8 mouse cellular contexts compared by ENCODE assay signal in genomic region chr9:122885385-122885784, GRCm38 (mm10). TPM values are rescaled to one million over a fixed set of nuclear protein-coding genes. Genes with fewer than 3 reads are reported as not detected.
DNase-seq lines count a peak whose midpoint lies in the region; ATAC-seq lines count a peak whose summit lies in the region.

Zkscan7 (plus strand) TSS chr9:122885685.

- H3K9me3 ChIP-seq in kidney, embryonic 15.5 days (replicated peaks) = no peaks in the 10 kb centered on the region
- H3K9me3 ChIP-seq in embryonic facial prominence, embryonic 13.5 days = no peaks in the 10 kb centered on the region
- H3K9me3 ChIP-seq in hindbrain, embryonic 16.5 days (ENCODE audit: control insufficient read depth, low read length) = no peaks in the 10 kb centered on the region; the same call in 1 of the 2 replicates
- H3K9me3 ChIP-seq in midbrain, embryonic 16.5 days (replicated peaks; ENCODE audit: control insufficient read depth, low read length, poor library complexity, severe bottlenecking) = no peaks in the 10 kb centered on the region

- H3K36me3 ChIP-seq in kidney, embryonic 15.5 days = peaks cover 6% of the 10 kb centered on the region; the same call in 1 of the 2 replicates
- H3K36me3 ChIP-seq in embryonic facial prominence, embryonic 13.5 days = peaks cover 6% of the 10 kb centered on the region; the same call in 1 of the 2 replicates
- H3K36me3 ChIP-seq in hindbrain, embryonic 16.5 days (ENCODE audit: control insufficient read depth, insufficient read depth, low read length) = no peaks in the 10 kb centered on the region; the same call in 1 of the 2 replicates
- H3K36me3 ChIP-seq in midbrain, embryonic 16.5 days (ENCODE audit: control insufficient read depth, insufficient read depth, low read length) = peaks cover 4% of the 10 kb centered on the region; the same call in 1 of the 2 replicates

- H3K4me3 ChIP-seq in kidney, embryonic 15.5 days (replicated peaks) = peak within 1 kb of the TSS; percentile 83
- peak within 1 kb of the TSS; percentile 80 for H3K4me3 ChIP-seq in embryonic facial prominence, embryonic 13.5 days
- peak within 1 kb of the TSS; percentile 64 for H3K4me3 ChIP-seq in hindbrain, embryonic 16.5 days (ENCODE audit: low read length)
- H3K4me3 ChIP-seq in midbrain, embryonic 16.5 days (ENCODE audit: low read depth, low read length) = peak within 1 kb of the TSS; percentile 78

- no peak for DNase-seq in kidney, adult 9 months
- DNase-seq in layer of hippocampus, adult 18-20 months (ENCODE audit: low spot score in 2 of 2) = no peak
- DNase-seq in ovary, postnatal 14 days (ENCODE audit: low spot score) = no peak

- no peak for ATAC-seq in kidney, embryonic 15.5 days (replicated peaks; ENCODE audit: low FRiP score)
- ATAC-seq in embryonic facial prominence, embryonic 13.5 days (ENCODE audit: insufficient number of reproducible peaks, insufficient read depth, low FRiP score, low TSS enrichment, low read depth) = no peak
- ATAC-seq in hindbrain, embryonic 16.5 days = no peak
- no peak for ATAC-seq in midbrain, embryonic 16.5 days
- no peak for ATAC-seq in megakaryocyte-erythroid progenitor cell, adult 5-6 weeks (replicated peaks; ENCODE audit: low FRiP score, low TSS enrichment, poor library complexity, severe bottlenecking)

- no peak within 1 kb of the TSS for H3K27ac ChIP-seq in kidney, embryonic 15.5 days
- no peak within 1 kb of the TSS for H3K27ac ChIP-seq in embryonic facial prominence, embryonic 13.5 days
- no peak within 1 kb of the TSS for H3K27ac ChIP-seq in hindbrain, embryonic 16.5 days (ENCODE audit: low read depth, low read length)
- H3K27ac ChIP-seq in midbrain, embryonic 16.5 days (ENCODE audit: low read length) = no peak within 1 kb of the TSS; the same call in 1 of the 2 replicates

- 85% methylated on average over 3 of the region's 3 CpGs for WGBS in kidney, embryonic 15.5 days
- 81% methylated on average over 3 of the region's 3 CpGs for WGBS in embryonic facial prominence, embryonic 13.5 days
- 88% methylated on average over 3 of the region's 3 CpGs for WGBS in hindbrain, embryonic 16.5 days
- WGBS in midbrain, embryonic 16.5 days = 83% methylated on average over 3 of the region's 3 CpGs

- H3K27me3 ChIP-seq in kidney, embryonic 15.5 days = no peaks in the 10 kb centered on the region
- no peaks in the 10 kb centered on the region for H3K27me3 ChIP-seq in embryonic facial prominence, embryonic 13.5 days
- no peaks in the 10 kb centered on the region for H3K27me3 ChIP-seq in hindbrain, embryonic 16.5 days (replicated peaks; ENCODE audit: control insufficient read depth, insufficient read depth, low read length)
- no peaks in the 10 kb centered on the region for H3K27me3 ChIP-seq in midbrain, embryonic 16.5 days (ENCODE audit: control insufficient read depth, insufficient read depth, low read depth, low read length)

- no peak within 1 kb of the TSS; the same call in 1 of the 2 replicates for H3K9ac ChIP-seq in kidney, embryonic 15.5 days
- H3K9ac ChIP-seq in embryonic facial prominence, embryonic 13.5 days = no peak within 1 kb of the TSS; the same call in 1 of the 2 replicates
- no peak within 1 kb of the TSS for H3K9ac ChIP-seq in hindbrain, embryonic 16.5 days (ENCODE audit: low read depth, low read length)
- peak within 1 kb of the TSS; percentile 82; the same call in 1 of the 2 replicates for H3K9ac ChIP-seq in midbrain, embryonic 16.5 days (ENCODE audit: low read depth, low read length)

- 0 out of 2 replicates have a peak, but pooled peaks cover 5% of the 10 kb centered on the region for H3K4me1 ChIP-seq in kidney, embryonic 15.5 days
- peaks cover 5% of the 10 kb centered on the region for H3K4me1 ChIP-seq in embryonic facial prominence, embryonic 13.5 days
- peaks cover 8% of the 10 kb centered on the region for H3K4me1 ChIP-seq in hindbrain, embryonic 16.5 days (ENCODE audit: control insufficient read depth, insufficient read depth, low read depth, low read length)
- peaks cover 8% of the 10 kb centered on the region for H3K4me1 ChIP-seq in midbrain, embryonic 16.5 days (ENCODE audit: control insufficient read depth, insufficient read depth, low read length)

- peak within 1 kb of the TSS; percentile 87 for H3K4me2 ChIP-seq in kidney, embryonic 15.5 days
- peak within 1 kb of the TSS; percentile 81 for H3K4me2 ChIP-seq in embryonic facial prominence, embryonic 13.5 days
- H3K4me2 ChIP-seq in hindbrain, embryonic 16.5 days (ENCODE audit: low read length) = peak within 1 kb of the TSS; percentile 89
- peak within 1 kb of the TSS; percentile 85 for H3K4me2 ChIP-seq in midbrain, embryonic 16.5 days (ENCODE audit: low read length)

RNA-seq across cellular contexts. Expression of gene Zkscan7, which starts in this region (rescaled TPM):
- 5.0 TPM in 2 replicates for polyA plus RNA-seq in kidney, embryonic 15.5 days (2015; fragmentation: Nextera tagmentation; extraction: Ambion mirVana)
- 5.6 and 5.9 TPM in 2 replicates for polyA plus RNA-seq in embryonic facial prominence, embryonic 13.5 days (2015; fragmentation: Nextera tagmentation; extraction: Ambion mirVana)
- polyA plus RNA-seq in hindbrain, embryonic 16.5 days (2015; fragmentation: Nextera tagmentation; extraction: Ambion mirVana) = 3.9 and 4.5 TPM in 2 replicates
- polyA plus RNA-seq in midbrain, embryonic 16.5 days (2015; fragmentation: Nextera tagmentation; extraction: Ambion mirVana) = 4.7 and 4.9 TPM in 2 replicates
- 1 to 10 TPM; 4.1 to 4.7 TPM for total RNA-seq in layer of hippocampus, adult 18-20 months (2021)
- total RNA-seq in megakaryocyte-erythroid progenitor cell, adult 5-6 weeks (2014; fragmentation: Nextera tagmentation) = 2.2 and 3.2 TPM in 2 replicates
- 3.2 and 3.8 TPM in 2 replicates for total RNA-seq in megakaryocyte-erythroid progenitor cell, adult 5-6 weeks (2017)
